Mouse (Mus musculus): Measurements from ENCODE around the gene Spaca4. TPM values are rescaled to one million over a fixed set of nuclear protein-coding genes. Genes with fewer than 3 reads are reported as not detected.

Gene Spaca4
- total RNA-seq, 4 experiments from 2014 or later: not detected

- no peak for DNase-seq (ENCODE audit: low spot score)
These were observed 26.0 kb downstream of the Spaca4 start, which contains the start of gene Car11 for GRCm38 (mm10) chr7:45699523-45700141. Car11 (plus strand) TSS chr7:45699843.

DNA sequence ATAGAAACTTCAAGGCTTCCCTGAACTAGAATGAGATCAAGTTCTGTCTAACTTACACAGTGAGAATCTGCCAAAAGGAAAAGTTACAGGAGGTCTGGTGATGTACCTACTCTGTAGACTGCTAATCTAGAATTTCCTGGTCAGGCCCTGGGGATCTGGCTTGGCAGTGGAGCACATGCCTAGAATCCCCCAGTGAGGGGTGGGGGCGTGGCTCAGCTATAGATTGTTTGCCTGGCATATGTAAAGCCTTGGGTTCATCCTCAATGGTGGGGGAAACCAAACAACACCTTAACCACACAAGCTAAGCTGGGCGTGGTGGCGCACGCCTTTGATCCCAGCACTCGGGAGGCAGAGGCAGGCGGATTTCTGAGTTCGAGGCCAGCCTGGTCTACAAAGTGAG lies 27.7 kb downstream of the Spaca4 start:
- DNase-seq (ENCODE audit: low spot score): no peak

GRCm38 (mm10) chr7:45695098-45695497 lies 30.5 kb downstream of the Spaca4 start:
- DNase-seq (ENCODE audit: low spot score): no peak

DNA sequence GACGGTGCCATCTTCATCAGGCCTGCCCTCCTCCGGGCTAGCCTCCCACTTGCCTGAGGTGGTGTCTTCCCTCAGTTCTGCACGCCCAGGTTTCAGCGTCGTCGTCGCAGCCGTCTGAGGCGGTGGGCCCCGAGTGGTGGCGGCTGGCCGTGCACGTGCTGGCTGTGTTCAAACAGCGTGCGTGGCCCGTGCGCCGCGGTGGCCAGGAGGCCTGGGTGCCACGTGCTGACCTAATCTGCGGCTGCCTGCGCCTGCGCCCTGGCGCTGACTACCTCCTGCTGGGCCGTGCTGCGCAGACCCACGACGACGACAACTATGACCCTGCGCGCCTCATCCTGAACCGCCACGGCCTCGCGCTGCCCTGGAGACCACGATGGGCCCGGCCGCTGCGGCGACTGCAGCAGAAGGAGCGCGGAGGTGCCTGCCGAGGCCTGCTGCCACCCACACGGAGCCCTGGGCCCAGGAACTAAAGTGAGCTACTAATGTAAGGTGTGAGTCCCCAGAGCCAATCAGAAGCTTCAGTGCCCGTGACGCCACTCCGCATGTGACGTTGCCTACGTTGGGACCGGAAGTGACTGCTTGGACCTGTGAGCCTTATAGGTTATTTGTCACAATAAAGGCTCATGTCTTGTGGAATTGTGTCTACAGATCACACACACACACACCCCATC lies 31.6 kb downstream of the Spaca4 start, which contains the start of gene Sec1:
Gene Sec1 (minus strand): TSS at position 482 of the 671 bp plus-strand sequence.
- no peak for DNase-seq (ENCODE audit: low spot score)

GRCm38 (mm10) chr7:45692364-45692763 lies 33.2 kb downstream of the Spaca4 start:
- no peak for DNase-seq (ENCODE audit: low spot score)

DNA sequence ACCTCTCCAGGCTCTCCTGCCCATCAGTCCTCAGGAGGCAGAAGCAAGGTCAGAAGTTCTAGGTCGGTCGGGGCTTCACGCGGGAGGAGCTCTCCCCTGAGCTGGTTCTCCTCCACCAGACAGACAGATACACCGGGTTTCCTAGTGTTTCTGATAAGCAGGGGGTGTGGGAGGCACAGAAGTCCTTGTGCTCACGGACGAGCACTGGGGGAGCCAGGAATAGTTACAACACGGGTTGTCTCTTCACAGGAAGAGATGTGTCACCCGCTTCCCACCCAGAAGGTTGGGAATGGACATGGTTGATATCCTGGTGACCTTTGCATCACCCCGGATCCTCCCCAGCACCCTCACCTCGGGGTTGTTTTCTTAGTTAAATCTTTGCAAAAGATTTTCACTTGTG lies 35.8 kb downstream of the Spaca4 start:
- no peak for DNase-seq (ENCODE audit: low spot score)

GRCm38 (mm10) chr7:45689099-45689498 lies 36.5 kb downstream of the Spaca4 start:
- no peak for DNase-seq (ENCODE audit: low spot score)

- no peak for DNase-seq (ENCODE audit: low spot score)
These were observed 38.8 kb downstream of the Spaca4 start for GRCm38 (mm10) chr7:45686841-45687240.

DNA sequence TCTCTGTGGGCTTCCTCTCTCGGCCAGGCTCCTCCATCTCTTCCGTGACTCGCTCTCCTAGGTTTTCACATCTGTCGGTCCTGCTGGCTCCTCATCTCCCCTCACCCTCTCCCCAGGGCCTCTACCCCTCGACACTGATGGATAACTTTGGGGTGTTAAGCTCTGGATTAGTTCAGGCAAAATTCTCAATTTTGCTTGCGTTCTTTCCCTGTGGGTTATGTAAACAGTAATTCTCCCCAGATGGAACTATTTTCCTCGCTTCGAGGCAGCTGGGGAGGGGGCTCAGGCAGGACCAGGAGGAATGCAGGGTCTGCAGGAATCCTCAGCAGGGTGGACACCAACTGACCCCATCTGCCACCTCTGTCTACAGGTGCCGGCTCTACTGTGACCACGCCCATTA lies 39.8 kb downstream of the Spaca4 start:
- DNase-seq (ENCODE audit: low spot score): no peak

GRCm38 (mm10) chr7:45683396-45684050 lies 42.1 kb downstream of the Spaca4 start, which contains the start of gene Ntn5:
Ntn5 (plus strand) TSS chr7:45684022.
- no peak for DNase-seq (ENCODE audit: low spot score)

GRCm38 (mm10) chr7:45682144-45683126 lies 43.2 kb downstream of the Spaca4 start:
- peak; percentile 82 for DNase-seq (ENCODE audit: low spot score)

GRCm38 (mm10) chr7:45681046-45681736 lies 44.4 kb downstream of the Spaca4 start:
- peak; percentile 73 for DNase-seq (ENCODE audit: low spot score)

DNA sequence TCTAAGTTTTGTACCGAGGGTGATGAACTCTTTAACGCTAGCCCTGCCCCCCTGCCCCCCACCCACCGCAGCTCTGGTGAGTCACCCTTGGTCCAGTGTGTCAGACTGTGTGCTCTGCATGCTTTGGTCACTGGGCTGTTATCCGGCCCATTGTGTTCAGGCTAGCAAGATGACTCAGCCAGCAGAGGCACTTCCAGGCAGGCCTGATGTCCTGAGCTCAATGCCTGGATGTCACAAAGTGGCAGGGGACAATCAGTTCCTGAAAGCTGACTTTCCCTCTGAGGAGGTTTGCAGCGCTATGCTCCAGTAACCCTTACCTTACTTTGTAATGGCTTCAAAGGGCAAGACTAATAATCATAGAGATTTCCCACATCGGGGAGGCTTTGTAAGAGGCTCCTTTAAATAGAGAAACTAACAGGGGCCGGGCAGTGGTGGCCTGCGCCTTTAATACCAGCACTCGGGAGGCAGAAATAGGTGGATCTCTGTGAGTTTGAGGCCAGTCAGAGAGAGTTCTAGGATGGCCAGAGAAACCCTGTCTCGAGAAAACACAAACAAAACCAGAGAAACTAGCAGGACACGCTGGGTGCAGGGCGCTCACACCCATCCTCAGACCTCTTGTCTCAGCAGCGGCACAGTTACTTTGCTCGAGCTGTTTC lies 45.5 kb downstream of the Spaca4 start:
- DNase-seq (ENCODE audit: low spot score): peak; percentile 77

GRCm38 (mm10) chr7:45678513-45678912 lies 47.1 kb downstream of the Spaca4 start:
- DNase-seq (ENCODE audit: low spot score): no peak

DNA sequence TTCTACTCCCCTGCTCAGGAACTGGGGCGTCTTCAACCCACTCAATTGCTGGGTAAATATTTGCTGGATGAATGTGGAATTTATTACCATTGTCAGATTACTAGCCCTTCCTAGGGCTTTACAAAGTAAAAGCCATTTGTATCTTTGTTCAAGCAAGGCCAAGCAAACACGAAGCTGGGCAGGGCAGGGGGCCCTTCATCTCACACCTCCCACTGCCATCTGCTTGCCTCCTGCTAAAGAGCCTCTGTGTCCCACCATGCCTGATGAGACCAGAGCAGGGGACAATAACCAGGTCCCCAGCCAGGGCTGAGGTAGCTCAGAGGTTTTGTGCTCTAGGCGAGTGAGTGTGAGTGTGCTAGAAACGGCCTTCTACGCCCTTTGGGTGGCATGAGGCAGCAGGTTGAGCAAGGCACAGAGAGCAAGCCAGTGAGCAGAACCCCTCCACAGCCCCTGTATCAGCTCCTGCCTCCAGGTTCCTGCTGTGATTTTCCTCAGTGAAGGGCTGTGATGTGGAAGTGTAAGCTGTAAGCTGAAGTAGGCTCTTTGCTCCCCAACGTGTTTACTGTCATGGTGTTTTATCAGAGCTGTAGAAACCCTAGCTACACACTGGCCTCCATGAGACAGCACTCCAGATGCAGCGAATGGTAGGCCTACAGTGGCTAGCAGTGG lies 47.9 kb downstream of the Spaca4 start:
- DNase-seq (ENCODE audit: low spot score): no peak
